Mouse (Mus musculus) ovary, postnatal 14 days (tissue): ENCODE data around the gene Ephb6.
A peak's percentile ranks its signal among the peaks of the same experiment; 100 is the strongest.
"Not testable (repeated sequence)": the region's sequence is repeated elsewhere in the genome, so short reads cannot be mapped to it uniquely, and the experiment has no call there.

ENCODE experiments used
- DNase-seq: peaks from one replicate; pipeline ENCODE4 v3.0.0; 2022; ENCODE audit warnings: low spot score

Gene Ephb6

GRCm38 (mm10) chr6:41605061-41605793 lies at the start of gene Ephb6:
Gene Ephb6, plus strand, starts transcription at chr6:41605482.
- peak; percentile 59 for DNase-seq

GRCm38 (mm10) chr6:41556389-41556788 lies 48.9 kb upstream of the Ephb6 start:
- no peak for DNase-seq

- DNase-seq, result no peak
These were observed 47.8 kb upstream of the Ephb6 start for GRCm38 (mm10) chr6:41557468-41557867.

- no peak for DNase-seq
These were observed 47.0 kb upstream of the Ephb6 start for GRCm38 (mm10) chr6:41558271-41558670.

GRCm38 (mm10) chr6:41559331-41559730 lies 46.0 kb upstream of the Ephb6 start:
- no peak for DNase-seq

- DNase-seq, result no peak
These were observed 45.0 kb upstream of the Ephb6 start for GRCm38 (mm10) chr6:41560273-41560672.

- DNase-seq, result no peak
These were observed 42.7 kb upstream of the Ephb6 start for GRCm38 (mm10) chr6:41562598-41562997.

GRCm38 (mm10) chr6:41563104-41563951 lies 42.0 kb upstream of the Ephb6 start:
- not testable (repeated sequence) for DNase-seq

GRCm38 (mm10) chr6:41565261-41565660 lies 40.0 kb upstream of the Ephb6 start:
- no peak for DNase-seq

- no peak for DNase-seq
These were observed 38.3 kb upstream of the Ephb6 start for GRCm38 (mm10) chr6:41566965-41567364.

GRCm38 (mm10) chr6:41569078-41569477 lies 36.2 kb upstream of the Ephb6 start:
- DNase-seq, result no peak

- no peak for DNase-seq
These were observed 28.7 kb upstream of the Ephb6 start for GRCm38 (mm10) chr6:41576526-41577097.

GRCm38 (mm10) chr6:41577297-41577696 lies 28.0 kb upstream of the Ephb6 start:
- DNase-seq, result no peak

- DNase-seq, result no peak
These were observed 24.0 kb upstream of the Ephb6 start for GRCm38 (mm10) chr6:41581295-41581694.

GRCm38 (mm10) chr6:41582189-41582588 lies 23.1 kb upstream of the Ephb6 start:
- no peak for DNase-seq

GRCm38 (mm10) chr6:41604401-41605050 lies 756 bp upstream of the Ephb6 start:
- peak; percentile 39 for DNase-seq

- no peak for DNase-seq
These were observed 467 bp downstream of the Ephb6 start for GRCm38 (mm10) chr6:41605794-41606104.

GRCm38 (mm10) chr6:41606214-41606613 lies 932 bp downstream of the Ephb6 start:
- peak; percentile 31 for DNase-seq

- DNase-seq, result no peak
These were observed 2.4 kb downstream of the Ephb6 start for GRCm38 (mm10) chr6:41607637-41608036.

- no peak for DNase-seq
These were observed 15.0 kb downstream of the Ephb6 start for GRCm38 (mm10) chr6:41620173-41620798.

GRCm38 (mm10) chr6:41621241-41621990 lies 16.1 kb downstream of the Ephb6 start:
- DNase-seq, result no peak
